Mouse (Mus musculus): Measurements from ENCODE around the gene Dmgdh.

The Dmgdh gene

DNA sequence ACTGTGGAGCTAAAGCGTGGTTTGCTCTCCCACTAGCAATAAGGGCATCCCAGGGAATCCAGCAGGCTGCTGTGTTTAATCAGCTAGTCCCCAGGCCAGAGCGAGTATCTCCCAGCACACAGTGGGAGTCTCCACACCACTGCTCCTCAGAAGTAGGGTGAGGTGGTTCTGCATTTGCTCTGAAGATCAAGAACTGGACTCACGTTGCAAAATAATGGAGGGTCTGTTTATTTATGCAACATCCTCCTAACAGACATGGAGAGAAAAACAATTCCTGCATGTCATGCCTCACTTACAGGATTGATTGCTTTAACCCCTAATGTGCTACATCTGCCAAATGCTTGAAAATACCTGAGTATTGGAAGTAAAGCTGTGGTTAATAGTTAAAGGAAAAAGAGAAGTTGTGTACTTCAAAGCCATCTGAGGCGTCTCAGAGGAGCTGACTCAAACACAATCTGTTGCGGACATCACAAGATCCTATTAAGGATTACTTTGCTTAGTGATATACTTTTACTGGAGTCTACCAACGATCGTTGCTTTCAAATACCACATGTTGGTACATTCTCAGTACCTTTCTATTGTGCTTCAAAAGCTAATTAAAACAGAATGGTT is 99.6 kb downstream of the Dmgdh start:
- DNase-seq, result no peak

DNA sequence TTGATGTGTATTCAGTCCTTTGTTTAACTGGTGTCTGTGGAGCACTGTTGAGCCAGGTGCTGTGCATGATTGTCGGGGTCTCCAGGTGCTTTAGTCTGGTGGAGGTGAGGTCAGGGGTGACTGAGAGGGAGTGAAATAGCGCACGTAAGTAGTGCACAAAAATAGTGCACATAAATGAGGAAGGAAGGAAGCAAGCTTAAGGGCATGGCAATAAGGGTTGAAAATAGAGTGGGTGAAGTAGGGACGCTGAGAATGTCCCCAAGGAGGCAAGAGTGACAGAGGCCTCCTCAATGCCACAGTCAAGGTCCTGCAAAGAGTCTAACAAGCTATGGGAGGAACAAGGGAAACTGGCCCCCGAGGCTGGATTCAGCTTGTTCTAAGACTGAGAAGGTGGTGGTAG is 108.6 kb downstream of the Dmgdh start:
- no peak for DNase-seq

DNA sequence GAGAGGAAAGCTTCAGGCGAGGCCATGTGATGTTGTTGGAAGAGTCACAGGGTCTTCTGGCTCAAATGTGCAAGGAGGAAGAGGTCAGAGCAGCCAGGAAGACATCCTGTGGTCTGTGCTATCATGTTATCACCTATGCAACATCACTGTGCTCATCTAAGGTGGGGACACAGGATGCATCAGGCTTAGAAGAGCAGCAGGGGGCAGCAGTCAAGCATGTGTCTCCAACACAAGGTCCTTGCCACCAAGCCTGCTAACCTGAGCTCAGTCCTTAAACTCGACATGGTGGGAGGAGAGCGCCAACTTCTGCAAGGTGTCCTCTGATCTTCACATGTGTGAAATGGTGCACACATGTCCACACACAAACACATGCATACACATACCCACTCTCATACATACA is 111.1 kb downstream of the Dmgdh start:
- DNase-seq, result peak; percentile 26

DNA sequence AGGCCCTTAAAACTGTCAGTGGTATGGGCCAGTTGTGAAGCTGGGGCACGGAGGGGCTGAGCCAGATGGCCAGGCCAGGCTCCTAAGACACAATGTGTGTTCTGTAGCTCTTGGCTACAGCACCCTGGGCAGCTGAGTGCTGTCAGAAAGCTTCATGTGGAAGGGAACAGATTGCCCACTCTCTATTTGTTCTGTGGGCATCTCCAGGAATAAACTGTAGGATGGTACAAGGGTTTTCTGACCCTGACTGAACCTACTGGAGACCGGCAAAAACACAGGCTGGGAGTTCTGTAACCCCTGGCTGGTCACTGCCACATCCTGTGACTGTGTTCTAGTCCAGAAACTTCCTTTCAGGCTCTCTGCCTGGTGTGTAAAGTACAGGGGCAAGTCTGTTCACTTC is 111.8 kb downstream of the Dmgdh start:
- DNase-seq, result no peak

DNA sequence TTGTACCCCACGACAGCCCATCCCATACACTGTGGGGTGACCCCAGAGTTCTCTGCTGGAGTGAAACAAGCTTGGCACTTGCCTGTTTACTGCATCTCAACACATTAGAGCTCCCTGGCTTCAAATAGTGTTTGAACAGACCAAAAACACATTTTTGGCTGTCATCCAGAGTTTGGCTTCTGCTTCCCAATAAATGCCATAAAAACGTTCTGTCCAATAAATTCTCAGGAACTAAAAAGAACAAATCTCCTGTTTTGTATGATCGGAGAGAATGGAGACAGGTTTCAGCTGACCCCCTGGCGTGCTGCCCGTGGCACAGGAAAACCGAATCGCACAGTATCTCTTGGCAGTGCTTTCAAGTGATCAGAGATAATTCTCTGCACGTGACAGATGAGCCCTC is 113.4 kb downstream of the Dmgdh start:
- no peak for DNase-seq

DNA sequence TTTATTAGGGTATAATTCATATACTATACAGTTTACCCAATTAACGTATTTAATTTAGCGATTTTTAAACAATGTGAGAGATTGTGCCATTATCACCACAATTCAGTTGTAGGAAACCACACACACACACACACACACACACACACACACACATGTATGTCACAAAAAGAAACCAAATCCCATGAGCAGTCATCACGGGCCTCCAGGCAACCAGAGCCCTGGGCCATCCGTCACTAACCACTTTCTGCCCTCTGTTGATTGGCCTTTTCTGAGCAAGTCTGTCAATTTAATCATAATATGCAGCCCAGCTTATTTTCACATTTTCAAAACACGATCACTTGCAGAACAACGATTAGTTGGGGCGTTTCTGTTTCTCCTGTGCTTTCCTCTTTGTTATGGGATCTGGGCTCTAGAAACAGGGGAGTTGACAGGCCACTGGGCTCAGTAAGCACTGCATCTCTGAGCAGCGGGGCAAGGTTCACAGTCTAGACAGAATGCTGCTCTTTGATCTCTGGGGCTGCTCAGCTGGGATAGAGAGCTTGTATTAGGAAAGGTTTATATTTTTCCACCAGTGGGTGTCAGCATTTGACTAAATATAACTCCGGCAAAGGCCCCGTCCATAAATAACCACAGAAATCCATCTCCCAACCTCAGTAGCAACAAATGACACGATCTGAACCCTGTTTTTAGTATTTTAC is 118.9 kb downstream of the Dmgdh start:
- peak; percentile 86 for DNase-seq

DNA sequence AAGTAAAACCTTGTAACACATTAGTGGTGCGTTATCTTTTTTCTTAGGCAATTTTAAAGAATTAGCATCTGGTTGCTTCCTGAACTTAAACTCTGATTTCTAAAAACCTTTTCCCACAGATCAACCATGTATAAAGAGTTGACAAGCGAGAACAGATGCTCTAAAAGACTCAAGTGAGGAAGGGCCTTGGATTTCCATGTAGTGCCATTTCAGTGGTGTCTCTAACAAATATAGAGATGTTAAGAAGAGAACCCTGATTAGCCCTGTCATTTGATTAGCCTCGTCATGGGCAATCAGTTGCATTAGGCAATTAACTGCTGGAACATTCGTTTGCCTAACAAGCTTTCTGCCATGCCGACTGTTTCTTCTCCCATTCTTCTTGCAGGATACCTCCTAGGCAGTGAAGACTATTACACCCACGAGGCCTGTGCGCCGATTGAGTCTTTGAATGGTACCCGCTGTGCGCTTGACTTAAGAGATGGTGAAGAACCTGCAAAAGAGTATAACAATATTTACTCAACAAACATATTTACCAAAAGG is 119.5 kb downstream of the Dmgdh start:
- no peak for DNase-seq

DNA sequence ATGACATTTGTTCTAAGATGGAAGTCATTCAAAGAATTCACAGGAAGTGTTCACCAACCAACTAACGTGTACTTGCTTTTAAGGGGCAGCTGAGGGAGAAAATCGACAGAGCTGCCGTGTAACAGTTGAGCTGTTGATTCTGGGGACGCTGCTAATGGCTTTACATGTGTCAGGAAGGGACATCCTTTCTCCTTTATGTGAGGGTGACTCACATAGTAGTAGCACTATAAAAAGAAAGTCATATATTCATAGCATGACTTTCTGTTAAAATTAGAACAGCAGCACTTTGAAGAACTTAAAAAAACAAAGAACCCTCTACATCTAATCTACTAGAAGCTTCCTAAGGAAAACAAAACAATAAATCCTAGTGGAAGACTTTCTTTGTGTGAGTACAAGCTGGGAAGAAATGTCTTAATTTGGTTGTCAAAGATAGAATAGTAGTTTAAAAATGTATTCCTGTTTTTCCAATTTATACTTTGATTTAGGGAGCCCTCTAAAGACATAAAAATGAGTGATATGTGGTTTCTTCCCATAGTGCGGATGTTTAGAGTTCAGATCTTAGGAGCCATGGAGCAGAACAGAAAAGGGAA is 122.9 kb downstream of the Dmgdh start:
- DNase-seq, result no peak

Measured in embryo, embryonic 11 days (tissue).